Mouse (Mus musculus) heart, postnatal 0 days (tissue): Measurements from ENCODE around the gene Sycn.

Experiments used
- CTCF ChIP-seq: IDR thresholded peaks from 2 replicates; pipeline ENCODE4 v1.5.1; 2016; ENCODE audit warnings: antibody characterized with exemption, control low read depth, low read depth
- EP300 ChIP-seq: IDR thresholded peaks from 2 replicates; pipeline ENCODE4 v1.6.1; 2016; ENCODE audit warnings: antibody characterized with exemption, low read depth

DNA sequence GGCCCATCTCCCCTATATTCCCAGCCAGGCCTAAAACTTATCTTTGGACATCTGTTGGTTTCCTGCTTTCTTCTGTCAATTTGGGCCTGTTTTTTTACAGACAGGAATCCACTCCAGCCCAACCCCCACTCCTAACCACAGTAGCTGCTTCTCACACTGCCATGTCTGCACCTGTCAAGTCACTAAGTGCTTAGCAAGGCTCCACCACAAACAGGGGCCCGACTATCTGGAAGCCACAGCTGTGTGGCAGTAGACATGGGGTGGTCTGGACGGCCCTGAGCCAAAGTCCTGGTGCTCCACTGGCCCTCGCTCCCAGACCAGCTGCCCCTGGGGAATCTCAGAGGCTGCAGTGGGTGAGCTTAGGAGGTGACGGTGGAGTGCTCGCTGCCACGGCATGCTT lies 17.0 kb downstream of the Sycn start:
- TF ChIP-seq CTCF (no peak), EP300 (no peak)
